Mouse (Mus musculus): ENCODE results near the gene Fam111a. TPM values are rescaled to one million over a fixed set of nuclear protein-coding genes. Genes with fewer than 3 reads are reported as not detected.

Fam111a gene
- polyA plus RNA-seq, 1 experiment from 2014 or later: 8.2 TPM

- Histone ChIP-seq H3K4me1 (replicated peaks; ENCODE audit: control insufficient read depth, insufficient read depth) (no peaks in the 10 kb centered on the region), H3K36me3 (ENCODE audit: control insufficient read depth, insufficient read depth, low read length) (no peaks in the 10 kb centered on the region), H3K9ac (ENCODE audit: low read length) (no peak overlapping the region), H3K27ac (replicated peaks) (no peak overlapping the region), H3K27me3 (ENCODE audit: control insufficient read depth, insufficient read depth, low read length) (no peaks in the 10 kb centered on the region), H3K9me3 (ENCODE audit: control insufficient read depth, low read length) (no peaks in the 10 kb centered on the region), H3K4me3 (ENCODE audit: low read depth, low read length) (no peak overlapping the region), H3K4me2 (replicated peaks; ENCODE audit: low read depth) (no peak overlapping the region)
- TF ChIP-seq EP300 (optimal IDR thresholded peaks at IDR 0.05) (no peak), CTCF (IDR thresholded peaks at IDR 0.05; ENCODE audit: low read depth) (no peak)
- WGBS: 13% methylated on average over 2 of the region's 2 CpGs
- DNase-seq (ENCODE audit: low spot score): no peak
- no peak for ATAC-seq (ENCODE audit: low FRiP score, low TSS enrichment)
Measured at GRCm38 (mm10) chr19:12541644-12542043, 3.9 kb upstream of the Fam111a start.

- DNase-seq (ENCODE audit: low spot score): no peak
- H3K9me3 ChIP-seq (ENCODE audit: control insufficient read depth, low read length): no peaks in the 10 kb centered on the region
- 73% methylated on average over 5 of the region's 5 CpGs for WGBS
- H3K4me1 ChIP-seq (replicated peaks; ENCODE audit: control insufficient read depth, insufficient read depth): no peaks in the 10 kb centered on the region
- TF ChIP-seq CTCF (IDR thresholded peaks at IDR 0.05; ENCODE audit: low read depth): peak; percentile 66
- TF ChIP-seq EP300 (optimal IDR thresholded peaks at IDR 0.05): no peak
- no peak for ATAC-seq (ENCODE audit: low FRiP score, low TSS enrichment)
- no peaks in the 10 kb centered on the region for H3K36me3 ChIP-seq (ENCODE audit: control insufficient read depth, insufficient read depth, low read length)
- H3K27me3 ChIP-seq (ENCODE audit: control insufficient read depth, insufficient read depth, low read length): no peaks in the 10 kb centered on the region
- H3K4me2 ChIP-seq (replicated peaks; ENCODE audit: low read depth): no peak overlapping the region
- no peak overlapping the region for H3K9ac ChIP-seq (ENCODE audit: low read length)
- no peak overlapping the region for H3K27ac ChIP-seq (replicated peaks)
- no peak overlapping the region for H3K4me3 ChIP-seq (ENCODE audit: low read depth, low read length)
Measured at GRCm38 (mm10) chr19:12549166-12549565, 3.6 kb downstream of the Fam111a start.

- no peak for DNase-seq (ENCODE audit: low spot score)
- H3K9me3 ChIP-seq (ENCODE audit: control insufficient read depth, low read length): no peaks in the 10 kb centered on the region
- WGBS: 75% methylated on average over 5 of the region's 5 CpGs
Measured at GRCm38 (mm10) chr19:12550005-12550942, 4.7 kb downstream of the Fam111a start.

GRCm38 (mm10) chr19:12556293-12556692 is 10.8 kb downstream of the Fam111a start:
- H3K4me1 ChIP-seq (replicated peaks; ENCODE audit: control insufficient read depth, insufficient read depth): no peaks in the 10 kb centered on the region
- H3K4me2 ChIP-seq (replicated peaks; ENCODE audit: low read depth): no peak overlapping the region
- no peak overlapping the region for H3K4me3 ChIP-seq (ENCODE audit: low read depth, low read length)
- DNase-seq (ENCODE audit: low spot score) (no peak), ATAC-seq (ENCODE audit: low FRiP score, low TSS enrichment) (no peak)
- no peak overlapping the region for H3K9ac ChIP-seq (ENCODE audit: low read length)
- no peaks in the 10 kb centered on the region for H3K36me3 ChIP-seq (ENCODE audit: control insufficient read depth, insufficient read depth, low read length)
- H3K27ac ChIP-seq (replicated peaks): no peak overlapping the region
- WGBS: 90% methylated on average over 2 of the region's 2 CpGs
- TF ChIP-seq EP300 (optimal IDR thresholded peaks at IDR 0.05) (no peak), CTCF (IDR thresholded peaks at IDR 0.05; ENCODE audit: low read depth) (no peak)
- H3K9me3 ChIP-seq (ENCODE audit: control insufficient read depth, low read length): no peaks in the 10 kb centered on the region
- no peaks in the 10 kb centered on the region for H3K27me3 ChIP-seq (ENCODE audit: control insufficient read depth, insufficient read depth, low read length)

More at GRCm38 (mm10) chr19:12550005-12550942, 4.7 kb downstream of the Fam111a start:
- Histone ChIP-seq H3K9ac (ENCODE audit: low read length) (no peak overlapping the region), H3K36me3 (ENCODE audit: control insufficient read depth, insufficient read depth, low read length) (no peaks in the 10 kb centered on the region), H3K4me3 (ENCODE audit: low read depth, low read length) (no peak overlapping the region), H3K4me2 (replicated peaks; ENCODE audit: low read depth) (no peak overlapping the region), H3K27ac (replicated peaks) (no peak overlapping the region), H3K27me3 (ENCODE audit: control insufficient read depth, insufficient read depth, low read length) (no peaks in the 10 kb centered on the region), H3K4me1 (replicated peaks; ENCODE audit: control insufficient read depth, insufficient read depth) (no peaks in the 10 kb centered on the region)
- no peak for ATAC-seq (ENCODE audit: low FRiP score, low TSS enrichment)
- TF ChIP-seq CTCF (IDR thresholded peaks at IDR 0.05; ENCODE audit: low read depth): no peak
- no peak for TF ChIP-seq EP300 (optimal IDR thresholded peaks at IDR 0.05)

GRCm38 (mm10) chr19:12558219-12558618 is 12.7 kb downstream of the Fam111a start:
- Histone ChIP-seq H3K4me2 (replicated peaks; ENCODE audit: low read depth) (no peak overlapping the region), H3K9ac (ENCODE audit: low read length) (no peak overlapping the region), H3K27me3 (ENCODE audit: control insufficient read depth, insufficient read depth, low read length) (no peaks in the 10 kb centered on the region), H3K9me3 (ENCODE audit: control insufficient read depth, low read length) (no peaks in the 10 kb centered on the region), H3K27ac (replicated peaks) (no peak overlapping the region), H3K4me1 (replicated peaks; ENCODE audit: control insufficient read depth, insufficient read depth) (no peaks in the 10 kb centered on the region), H3K36me3 (ENCODE audit: control insufficient read depth, insufficient read depth, low read length) (no peaks in the 10 kb centered on the region), H3K4me3 (ENCODE audit: low read depth, low read length) (no peak overlapping the region)
- no peak for TF ChIP-seq EP300 (optimal IDR thresholded peaks at IDR 0.05)
- WGBS: 79% methylated on average over 4 of the region's 4 CpGs
- DNase-seq (ENCODE audit: low spot score) (no peak), ATAC-seq (ENCODE audit: low FRiP score, low TSS enrichment) (no peak)

GRCm38 (mm10) chr19:12564197-12564596 is 18.7 kb downstream of the Fam111a start:
- no peak for DNase-seq (ENCODE audit: low spot score)
- H3K4me2 ChIP-seq (replicated peaks; ENCODE audit: low read depth): no peak overlapping the region
- no peaks in the 10 kb centered on the region for H3K4me1 ChIP-seq (replicated peaks; ENCODE audit: control insufficient read depth, insufficient read depth)
- no peak overlapping the region for H3K27ac ChIP-seq (replicated peaks)
- H3K27me3 ChIP-seq (ENCODE audit: control insufficient read depth, insufficient read depth, low read length): no peaks in the 10 kb centered on the region
- H3K9ac ChIP-seq (ENCODE audit: low read length): no peak overlapping the region
- TF ChIP-seq EP300 (optimal IDR thresholded peaks at IDR 0.05): no peak
- no peak for TF ChIP-seq CTCF (IDR thresholded peaks at IDR 0.05; ENCODE audit: low read depth)
- H3K4me3 ChIP-seq (ENCODE audit: low read depth, low read length): no peak overlapping the region
- no peaks in the 10 kb centered on the region for H3K9me3 ChIP-seq (ENCODE audit: control insufficient read depth, low read length)
- ATAC-seq (ENCODE audit: low FRiP score, low TSS enrichment): no peak
- H3K36me3 ChIP-seq (ENCODE audit: control insufficient read depth, insufficient read depth, low read length): no peaks in the 10 kb centered on the region
